Mouse (Mus musculus): ENCODE measurements around the gene Borcs8. TPM values are rescaled to one million over a fixed set of nuclear protein-coding genes. Genes with fewer than 3 reads are reported as not detected.

The Borcs8 gene
- polyA plus RNA-seq, 2 experiments: 25.4 to 27.1 TPM

- TF ChIP-seq CTCF (IDR thresholded peaks at IDR 0.05; ENCODE audit: low read depth) (no peak), EP300 (IDR thresholded peaks at IDR 0.05; ENCODE audit: low read depth) (no peak)
- Histone ChIP-seq H3K9ac (replicated peaks) (no peak overlapping the region), H3K27me3 (ENCODE audit: control insufficient read depth, insufficient read depth, low read length) (peaks cover 4% of the 10 kb centered on the region), H3K4me2 (ENCODE audit: low read depth) (no peak overlapping the region), H3K4me1 (replicated peaks; ENCODE audit: control insufficient read depth in 2 of 2, insufficient read depth in 2 of 2, low read length in 1 of 2) (peaks cover 21 to 37% of the 10 kb centered on the region in 2 experiments), H3K36me3 (replicated peaks; ENCODE audit: control insufficient read depth, insufficient read depth, low read depth) (no peaks in the 10 kb centered on the region), H3K27ac (no peak overlapping the region), H3K9me3 (ENCODE audit: control insufficient read depth, low read length) (no peaks in the 10 kb centered on the region), H3K4me3 (ENCODE audit: insufficient read depth in 1 of 2, low read depth in 2 of 2, low read length in 2 of 2) (no peak overlapping the region)
- ATAC-seq (ENCODE audit: insufficient read depth) (no peak), DNase-seq (ENCODE audit: low read depth in 3 of 3, low spot score in 3 of 3) (no peak)
- WGBS (ENCODE audit: insufficient replicate concordance): 49% methylated on average over 3 of the region's 3 CpGs
These were observed 30.8 kb downstream of the Borcs8 start for GRCm38 (mm10) chr8:70170116-70170515.

- Histone ChIP-seq H3K9ac (replicated peaks) (no peak overlapping the region), H3K27me3 (ENCODE audit: control insufficient read depth, insufficient read depth, low read length) (no peaks in the 10 kb centered on the region), H3K27ac (no peak overlapping the region), H3K4me3 (ENCODE audit: insufficient read depth in 1 of 2, low read depth in 2 of 2, low read length in 2 of 2) (no peak overlapping the region), H3K4me2 (ENCODE audit: low read depth) (no peak overlapping the region), H3K4me1 (replicated peaks; ENCODE audit: control insufficient read depth in 2 of 2, insufficient read depth in 2 of 2, low read length in 1 of 2) (peaks cover 21 to 37% of the 10 kb centered on the region in 2 experiments), H3K36me3 (replicated peaks; ENCODE audit: control insufficient read depth, insufficient read depth, low read depth) (no peaks in the 10 kb centered on the region), H3K9me3 (ENCODE audit: control insufficient read depth, low read length) (no peaks in the 10 kb centered on the region)
- WGBS (ENCODE audit: insufficient replicate concordance): 57% methylated on average over 3 of the region's 3 CpGs
- no peak for TF ChIP-seq EP300 (IDR thresholded peaks at IDR 0.05; ENCODE audit: low read depth)
- no peak for TF ChIP-seq CTCF (IDR thresholded peaks at IDR 0.05; ENCODE audit: low read depth)
- ATAC-seq (ENCODE audit: insufficient read depth) (no peak), DNase-seq (ENCODE audit: low read depth in 3 of 3, low spot score in 3 of 3) (no peak)
These were observed 31.4 kb downstream of the Borcs8 start for GRCm38 (mm10) chr8:70170748-70171147.

DNA sequence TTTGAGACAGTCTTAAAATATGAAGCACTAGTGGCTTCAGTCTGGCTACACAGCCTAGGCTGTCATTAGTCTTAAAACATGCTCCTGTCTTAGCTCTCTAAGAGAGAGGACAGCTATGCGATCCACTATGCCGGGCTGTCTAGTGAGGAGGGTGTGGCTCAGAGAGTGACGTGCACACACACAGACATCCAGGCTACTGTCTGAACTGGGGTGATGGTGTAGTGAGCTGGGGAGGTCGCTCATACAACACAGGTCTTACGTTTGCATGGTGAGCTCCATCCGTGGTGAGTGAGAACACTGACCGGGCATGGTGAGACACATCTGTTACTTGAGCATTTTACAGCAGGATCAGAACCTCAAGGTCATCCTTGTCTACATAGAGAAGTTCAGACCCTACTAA, 31.9 kb downstream of the Borcs8 start:
- Histone ChIP-seq H3K4me2 (ENCODE audit: low read depth) (peak overlapping the region; percentile 76), H3K27me3 (ENCODE audit: control insufficient read depth, insufficient read depth, low read length) (no peaks in the 10 kb centered on the region), H3K36me3 (replicated peaks; ENCODE audit: control insufficient read depth, insufficient read depth, low read depth) (no peaks in the 10 kb centered on the region), H3K4me1 (replicated peaks; ENCODE audit: control insufficient read depth in 2 of 2, insufficient read depth in 2 of 2, low read length in 1 of 2) (peaks cover 21 to 37% of the 10 kb centered on the region in 2 experiments), H3K9me3 (ENCODE audit: control insufficient read depth, low read length) (no peaks in the 10 kb centered on the region), H3K9ac (replicated peaks) (no peak overlapping the region), H3K4me3 (ENCODE audit: insufficient read depth in 1 of 2, low read depth in 2 of 2, low read length in 2 of 2) (no peak overlapping the region), H3K27ac (peak overlapping the region; percentile 47)
- no peak for DNase-seq (ENCODE audit: low read depth in 3 of 3, low spot score in 3 of 3)
- WGBS (ENCODE audit: insufficient replicate concordance): 53% methylated on average over 7 of the region's 7 CpGs
- TF ChIP-seq EP300 (IDR thresholded peaks at IDR 0.05; ENCODE audit: low read depth) (no peak), CTCF (IDR thresholded peaks at IDR 0.05; ENCODE audit: low read depth) (no peak)
- ATAC-seq (ENCODE audit: insufficient read depth): no peak

DNA sequence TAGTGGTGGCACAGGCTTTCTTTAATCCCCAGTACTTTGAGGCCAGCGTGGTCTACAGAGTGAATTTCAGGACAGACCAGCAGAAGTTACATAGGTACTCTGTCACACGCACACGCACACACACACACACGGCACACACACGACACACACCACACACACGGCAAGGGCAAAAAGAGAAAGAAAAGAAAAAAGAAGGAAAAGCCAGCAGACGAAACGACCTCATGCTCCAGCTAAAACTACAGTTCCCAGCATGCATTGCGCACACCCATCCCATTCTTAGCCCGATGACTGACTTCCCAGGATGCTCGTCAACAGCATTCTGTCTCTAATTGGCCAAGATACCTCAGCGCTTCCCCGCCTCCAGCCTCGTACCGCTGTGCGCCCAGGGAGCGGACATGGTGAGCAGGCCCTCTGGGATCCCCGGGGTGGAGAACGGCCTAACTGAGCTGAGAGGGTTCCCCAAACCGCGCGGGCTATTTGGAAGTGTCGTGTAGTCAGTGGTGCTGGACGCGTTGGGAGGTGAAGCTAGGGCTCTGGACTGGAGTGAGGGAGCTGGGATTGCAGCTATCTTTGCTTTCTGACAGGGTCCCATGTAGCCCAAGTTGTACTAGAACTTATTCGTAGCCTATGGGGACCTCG, 32.9 kb downstream of the Borcs8 start, which contains the start of gene Tmem161a:
Gene Tmem161a (plus strand): TSS at position 314 of the 639 bp plus-strand sequence.
- Histone ChIP-seq H3K4me3 (ENCODE audit: insufficient read depth in 1 of 2, low read depth in 2 of 2, low read length in 2 of 2) (peak within 1 kb of the TSS; percentile 67 to 89), H3K4me2 (ENCODE audit: low read depth) (peak within 1 kb of the TSS; percentile 76), H3K9ac (replicated peaks) (peak within 1 kb of the TSS; percentile 79), H3K27ac (peak within 1 kb of the TSS; percentile 48), H3K36me3 (replicated peaks; ENCODE audit: control insufficient read depth, insufficient read depth, low read depth) (no peaks in the 10 kb centered on the region; the same call in 1 of the 2 replicates), H3K9me3 (ENCODE audit: control insufficient read depth, low read length) (no peaks in the 10 kb centered on the region), H3K4me1 (replicated peaks; ENCODE audit: control insufficient read depth in 2 of 2, insufficient read depth in 2 of 2, low read length in 1 of 2) (peaks cover 21 to 37% of the 10 kb centered on the region in 2 experiments), H3K27me3 (ENCODE audit: control insufficient read depth, insufficient read depth, low read length) (no peaks in the 10 kb centered on the region)
- ATAC-seq (ENCODE audit: insufficient read depth) (peak; percentile 95), DNase-seq (ENCODE audit: low read depth in 3 of 3, low spot score in 3 of 3) (peak; percentile 92 to 96 (median 94))
- WGBS (ENCODE audit: insufficient replicate concordance): 2% methylated on average over 27 of the region's 27 CpGs
- TF ChIP-seq EP300 (IDR thresholded peaks at IDR 0.05; ENCODE audit: low read depth) (no peak), CTCF (IDR thresholded peaks at IDR 0.05; ENCODE audit: low read depth) (0 out of 2 replicates have a peak, but pooled peaks have one; percentile 11)

GRCm38 (mm10) chr8:70173320-70173719, 34.0 kb downstream of the Borcs8 start:
- peak overlapping the region in 1 of 2 experiments; percentile 67; a peak in 2 of 4 replicates for H3K4me3 ChIP-seq (ENCODE audit: insufficient read depth in 1 of 2, low read depth in 2 of 2, low read length in 2 of 2)
- DNase-seq (ENCODE audit: low read depth in 3 of 3, low spot score in 3 of 3) (peak in 1 of 3 experiments; percentile 48), ATAC-seq (ENCODE audit: insufficient read depth) (peak; percentile 34; the same call in 1 of the 2 replicates)
- peaks cover 21 to 37% of the 10 kb centered on the region in 2 experiments for H3K4me1 ChIP-seq (replicated peaks; ENCODE audit: control insufficient read depth in 2 of 2, insufficient read depth in 2 of 2, low read length in 1 of 2)
- H3K27me3 ChIP-seq (ENCODE audit: control insufficient read depth, insufficient read depth, low read length): no peaks in the 10 kb centered on the region
- H3K27ac ChIP-seq: peak overlapping the region; percentile 8; the same call in 1 of the 2 replicates
- TF ChIP-seq EP300 (IDR thresholded peaks at IDR 0.05; ENCODE audit: low read depth) (no peak), CTCF (IDR thresholded peaks at IDR 0.05; ENCODE audit: low read depth) (no peak)
- no peaks in the 10 kb centered on the region; the same call in none of the 2 replicates for H3K36me3 ChIP-seq (replicated peaks; ENCODE audit: control insufficient read depth, insufficient read depth, low read depth)
- no peaks in the 10 kb centered on the region for H3K9me3 ChIP-seq (ENCODE audit: control insufficient read depth, low read length)
- H3K4me2 ChIP-seq (ENCODE audit: low read depth): peak overlapping the region; percentile 76
- peak overlapping the region; percentile 79 for H3K9ac ChIP-seq (replicated peaks)
- 34% methylated on average over 5 of the region's 5 CpGs for WGBS (ENCODE audit: insufficient replicate concordance)

Data from liver, embryonic 14.5 days (tissue).